Mouse (Mus musculus): ENCODE results near the gene Cdc42ep2. TPM values are rescaled to one million over a fixed set of nuclear protein-coding genes. Genes with fewer than 3 reads are reported as not detected.
"Not testable (repeated sequence)": the region's sequence is repeated elsewhere in the genome, so short reads cannot be mapped to it uniquely, and the experiment has no call there.

Cdc42ep2 gene
- polyA plus RNA-seq, 1 experiment, result 16.4 TPM

DNA sequence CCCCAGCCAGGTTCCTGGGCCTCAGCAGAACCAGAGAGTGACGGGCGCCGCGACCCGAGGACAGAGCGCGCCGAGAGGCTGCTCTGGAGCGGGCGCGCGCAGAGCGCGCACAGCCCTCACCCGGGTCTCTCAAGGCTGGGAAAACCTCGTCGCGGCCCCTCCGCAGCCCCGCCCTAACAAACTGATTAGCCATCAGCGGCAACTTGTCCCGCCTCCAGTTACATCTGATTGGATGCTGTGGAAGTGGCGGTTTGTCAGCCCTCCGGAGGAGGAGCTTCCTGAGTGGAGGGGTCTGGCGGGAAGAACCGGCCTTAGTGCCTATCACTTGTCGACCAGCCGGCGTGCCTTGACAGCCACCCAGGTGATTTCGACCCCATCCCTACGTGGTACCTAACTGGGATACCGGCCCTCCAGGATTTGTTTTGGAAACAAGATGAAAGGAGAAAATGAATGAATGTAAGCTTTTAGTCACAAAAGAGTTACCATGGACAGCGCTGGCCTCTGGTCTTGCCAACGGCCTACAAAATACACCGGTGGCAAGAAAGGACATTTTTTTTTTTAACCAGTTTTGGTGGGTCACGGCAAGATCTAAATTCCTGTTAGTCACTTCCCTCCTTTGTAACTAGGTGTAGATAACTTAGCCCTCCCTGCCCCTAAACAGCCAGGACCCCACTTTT is 30.5 kb downstream of the Cdc42ep2 start, which contains the start of gene Tigd3:
Tigd3 (minus strand) TSS at position 148 of the 677 bp plus-strand sequence.
- no peak within 1 kb of the TSS for H3K27ac ChIP-seq (ENCODE audit: insufficient read depth, low read length)
- H3K4me3 ChIP-seq (ENCODE audit: insufficient read depth, low read length), result peak within 1 kb of the TSS; percentile 64
- 0 out of 2 replicates have a peak, but pooled peaks cover 2% of the 10 kb centered on the region for H3K4me1 ChIP-seq (ENCODE audit: control insufficient read depth, insufficient read depth, low read length)
- no peak for TF ChIP-seq CTCF (IDR thresholded peaks at IDR 0.05; ENCODE audit: extremely low read depth, insufficient read depth, low read length)
- peak; percentile 43; the same call in 1 of the 2 replicates for TF ChIP-seq POLR2A (IDR thresholded peaks at IDR 0.05; ENCODE audit: extremely low read depth, insufficient read depth, low read length)

DNA sequence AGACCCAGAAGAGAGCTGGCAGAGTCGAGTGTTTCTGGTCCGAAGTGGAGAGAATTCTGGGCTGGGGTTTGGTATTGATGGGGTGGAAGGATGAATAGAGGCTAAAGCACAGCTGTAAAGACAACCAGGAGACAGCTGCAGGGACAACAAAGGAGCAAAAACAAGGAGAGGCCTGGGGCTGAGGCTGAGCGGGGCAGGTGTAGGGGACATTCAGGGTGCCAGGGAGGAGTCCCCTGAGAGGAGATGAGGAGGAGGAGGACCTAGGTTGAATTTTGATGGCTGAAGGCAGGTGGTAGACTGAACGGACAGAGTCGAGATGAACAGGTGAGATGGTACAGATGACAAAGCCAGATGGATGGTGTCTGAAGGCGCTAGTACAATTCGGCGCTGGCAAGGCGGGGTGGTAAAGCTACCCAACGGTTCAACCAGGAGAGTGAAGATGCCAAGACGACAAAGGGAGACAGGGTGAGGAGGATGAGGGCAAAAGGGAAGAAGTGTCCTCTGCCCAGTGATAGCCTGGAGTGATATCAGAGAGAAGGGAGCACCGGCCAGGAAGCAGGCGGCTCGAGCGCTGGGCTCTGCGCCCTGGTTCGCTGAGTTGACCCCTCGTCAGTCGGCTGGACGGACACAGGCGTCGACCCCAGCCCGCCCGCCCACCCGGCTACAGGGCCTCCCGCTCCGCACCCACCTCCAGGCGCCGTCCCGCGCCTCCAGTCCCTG is 31.2 kb downstream of the Cdc42ep2 start:
- TF ChIP-seq POLR2A (IDR thresholded peaks at IDR 0.05; ENCODE audit: extremely low read depth, insufficient read depth, low read length), result no peak
- no peak for TF ChIP-seq CTCF (IDR thresholded peaks at IDR 0.05; ENCODE audit: extremely low read depth, insufficient read depth, low read length)
- 0 out of 2 replicates have a peak, but pooled peaks cover 2% of the 10 kb centered on the region for H3K4me1 ChIP-seq (ENCODE audit: control insufficient read depth, insufficient read depth, low read length)
- H3K4me3 ChIP-seq (ENCODE audit: insufficient read depth, low read length), result peak overlapping the region; percentile 64
- no peak overlapping the region for H3K27ac ChIP-seq (ENCODE audit: insufficient read depth, low read length)

- H3K4me1 ChIP-seq (ENCODE audit: control insufficient read depth, insufficient read depth, low read length), result 0 out of 2 replicates have a peak, but pooled peaks cover 2% of the 10 kb centered on the region
- H3K4me3 ChIP-seq (ENCODE audit: insufficient read depth, low read length), result no peak overlapping the region; the same call in 1 of the 2 replicates
- no peak overlapping the region for H3K27ac ChIP-seq (ENCODE audit: insufficient read depth, low read length)
- no peak for TF ChIP-seq POLR2A (IDR thresholded peaks at IDR 0.05; ENCODE audit: extremely low read depth, insufficient read depth, low read length)
- TF ChIP-seq CTCF (IDR thresholded peaks at IDR 0.05; ENCODE audit: extremely low read depth, insufficient read depth, low read length), result no peak
These were observed 31.9 kb downstream of the Cdc42ep2 start for GRCm38 (mm10) chr19:5892735-5893134.

DNA sequence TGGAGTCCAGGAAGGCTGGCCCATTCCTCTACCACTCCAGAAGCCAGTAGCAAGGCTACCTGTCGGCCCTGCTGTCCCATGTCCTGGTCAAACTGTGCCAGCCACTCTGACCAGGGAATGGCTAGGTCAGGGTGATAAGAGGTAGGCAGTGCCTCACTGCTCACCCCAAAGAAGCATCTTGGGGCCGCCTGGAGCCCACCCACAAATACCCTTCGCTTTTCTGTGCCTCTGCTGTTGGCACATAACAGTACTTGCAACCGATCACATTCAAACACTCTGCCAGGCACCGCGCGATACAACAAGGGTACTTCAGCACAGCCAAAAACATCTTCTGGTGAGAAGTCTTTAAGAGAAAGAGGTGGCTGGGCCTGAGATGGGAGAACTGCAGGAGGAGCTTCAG is 32.4 kb downstream of the Cdc42ep2 start:
- TF ChIP-seq CTCF (IDR thresholded peaks at IDR 0.05; ENCODE audit: extremely low read depth, insufficient read depth, low read length), result no peak
- no peak for TF ChIP-seq POLR2A (IDR thresholded peaks at IDR 0.05; ENCODE audit: extremely low read depth, insufficient read depth, low read length)
- no peak overlapping the region for H3K4me3 ChIP-seq (ENCODE audit: insufficient read depth, low read length)
- H3K4me1 ChIP-seq (ENCODE audit: control insufficient read depth, insufficient read depth, low read length), result 0 out of 2 replicates have a peak, but pooled peaks cover 2% of the 10 kb centered on the region
- no peak overlapping the region for H3K27ac ChIP-seq (ENCODE audit: insufficient read depth, low read length)

DNA sequence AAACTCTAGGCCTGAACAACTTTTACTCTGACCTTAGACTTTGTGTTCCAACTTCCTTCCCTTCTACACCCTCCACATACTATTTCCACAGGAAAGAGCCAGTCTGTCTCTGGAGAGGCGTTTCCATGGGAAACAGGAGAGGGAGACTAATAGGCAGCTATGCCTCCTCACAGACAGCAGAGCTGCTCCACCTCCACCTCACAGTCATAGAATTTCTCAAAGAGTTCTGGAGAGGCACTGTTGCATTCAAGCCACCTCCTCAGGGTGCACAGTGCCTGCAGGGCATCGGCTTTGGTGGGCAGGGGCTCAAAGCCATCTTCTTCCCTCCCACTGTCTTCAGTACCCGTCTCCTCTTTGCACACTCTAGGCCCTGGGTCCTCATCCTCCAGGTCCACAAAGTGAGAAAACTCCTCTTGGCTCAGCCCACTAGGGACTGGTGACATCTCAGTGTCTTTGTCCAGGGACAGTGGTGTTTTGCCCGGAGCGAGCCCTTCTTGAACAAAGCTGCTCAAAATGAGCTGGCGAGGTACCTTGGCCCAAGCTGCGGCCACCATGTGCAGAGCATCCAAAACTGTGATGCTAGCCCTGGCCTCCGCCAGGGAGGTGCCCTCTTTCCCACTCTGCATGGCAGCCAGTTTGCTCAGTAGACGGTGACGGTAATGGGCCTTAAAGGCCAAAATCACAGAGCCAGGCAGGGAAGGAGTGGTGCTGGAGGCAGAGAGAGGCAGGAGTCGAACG is 32.9 kb downstream of the Cdc42ep2 start:
- TF ChIP-seq CTCF (IDR thresholded peaks at IDR 0.05; ENCODE audit: extremely low read depth, insufficient read depth, low read length) (no peak), POLR2A (IDR thresholded peaks at IDR 0.05; ENCODE audit: extremely low read depth, insufficient read depth, low read length) (no peak)
- no peak overlapping the region for H3K27ac ChIP-seq (ENCODE audit: insufficient read depth, low read length)
- 0 out of 2 replicates have a peak, but pooled peaks cover 2% of the 10 kb centered on the region for H3K4me1 ChIP-seq (ENCODE audit: control insufficient read depth, insufficient read depth, low read length)
- no peak overlapping the region for H3K4me3 ChIP-seq (ENCODE audit: insufficient read depth, low read length)

DNA sequence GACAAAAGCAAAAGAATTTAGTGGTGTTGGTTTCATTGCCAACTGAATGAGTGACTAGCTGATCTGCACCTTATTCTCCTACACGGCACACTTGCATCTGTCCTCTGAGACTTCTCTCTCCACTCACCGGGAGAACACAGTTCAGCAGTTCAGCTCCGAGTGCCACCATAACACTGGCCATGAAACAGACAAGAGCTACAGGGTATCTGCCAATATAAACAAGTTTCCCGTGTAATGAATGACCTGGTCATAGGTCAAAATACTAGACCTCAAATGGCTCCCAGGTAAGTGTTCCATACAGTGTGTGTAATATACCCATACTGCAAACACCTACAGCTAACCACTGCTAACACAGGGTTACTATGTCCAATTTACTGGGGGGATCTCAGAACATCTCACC is 35.4 kb downstream of the Cdc42ep2 start:
- Histone ChIP-seq H3K4me3 (ENCODE audit: insufficient read depth, low read length) (no peak overlapping the region), H3K4me1 (ENCODE audit: control insufficient read depth, insufficient read depth, low read length) (0 out of 2 replicates have a peak, but pooled peaks cover 2% of the 10 kb centered on the region), H3K27ac (ENCODE audit: insufficient read depth, low read length) (no peak overlapping the region)
- TF ChIP-seq CTCF (IDR thresholded peaks at IDR 0.05; ENCODE audit: extremely low read depth, insufficient read depth, low read length), result no peak
- TF ChIP-seq POLR2A (IDR thresholded peaks at IDR 0.05; ENCODE audit: extremely low read depth, insufficient read depth, low read length), result no peak

- no peak overlapping the region for H3K27ac ChIP-seq (ENCODE audit: insufficient read depth, low read length)
- no peaks in the 10 kb centered on the region for H3K4me1 ChIP-seq (ENCODE audit: control insufficient read depth, insufficient read depth, low read length)
- TF ChIP-seq CTCF (IDR thresholded peaks at IDR 0.05; ENCODE audit: extremely low read depth, insufficient read depth, low read length) (no peak), POLR2A (IDR thresholded peaks at IDR 0.05; ENCODE audit: extremely low read depth, insufficient read depth, low read length) (no peak)
- no peak overlapping the region for H3K4me3 ChIP-seq (ENCODE audit: insufficient read depth, low read length)
These were observed 37.3 kb downstream of the Cdc42ep2 start for GRCm38 (mm10) chr19:5887234-5887815.

- H3K4me3 ChIP-seq (ENCODE audit: insufficient read depth, low read length), result no peak overlapping the region
- TF ChIP-seq CTCF (IDR thresholded peaks at IDR 0.05; ENCODE audit: extremely low read depth, insufficient read depth, low read length) (peak; percentile 16; the same call in 1 of the 2 replicates), POLR2A (IDR thresholded peaks at IDR 0.05; ENCODE audit: extremely low read depth, insufficient read depth, low read length) (no peak)
- no peaks in the 10 kb centered on the region for H3K4me1 ChIP-seq (ENCODE audit: control insufficient read depth, insufficient read depth, low read length)
- no peak overlapping the region for H3K27ac ChIP-seq (ENCODE audit: insufficient read depth, low read length)
These were observed 38.8 kb downstream of the Cdc42ep2 start for GRCm38 (mm10) chr19:5885838-5886237.

DNA sequence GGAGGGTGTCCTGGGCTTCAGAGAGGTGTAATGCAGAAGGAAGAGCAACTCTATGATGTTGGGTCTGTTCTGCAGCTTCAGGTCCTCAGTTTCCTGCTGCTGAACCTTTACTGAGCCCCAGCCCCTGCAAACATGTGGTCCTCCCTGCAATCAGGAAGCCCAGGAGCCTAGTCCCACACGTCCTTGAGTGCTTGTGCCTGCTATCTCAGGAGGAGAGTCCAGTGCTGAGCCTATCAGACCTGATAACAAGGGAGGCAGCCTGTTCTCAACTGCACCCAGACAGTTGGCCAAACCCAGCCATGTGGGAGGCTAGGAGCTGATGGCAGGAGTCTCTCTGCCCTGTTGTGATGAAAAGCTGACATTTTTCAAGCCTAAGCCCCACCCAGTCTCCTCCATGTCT is 40.7 kb downstream of the Cdc42ep2 start:
- Histone ChIP-seq H3K4me1 (ENCODE audit: control insufficient read depth, insufficient read depth, low read length) (no peaks in the 10 kb centered on the region), H3K4me3 (ENCODE audit: insufficient read depth, low read length) (no peak overlapping the region), H3K27ac (ENCODE audit: insufficient read depth, low read length) (no peak overlapping the region)
- TF ChIP-seq CTCF (IDR thresholded peaks at IDR 0.05; ENCODE audit: extremely low read depth, insufficient read depth, low read length) (no peak), POLR2A (IDR thresholded peaks at IDR 0.05; ENCODE audit: extremely low read depth, insufficient read depth, low read length) (no peak)

DNA sequence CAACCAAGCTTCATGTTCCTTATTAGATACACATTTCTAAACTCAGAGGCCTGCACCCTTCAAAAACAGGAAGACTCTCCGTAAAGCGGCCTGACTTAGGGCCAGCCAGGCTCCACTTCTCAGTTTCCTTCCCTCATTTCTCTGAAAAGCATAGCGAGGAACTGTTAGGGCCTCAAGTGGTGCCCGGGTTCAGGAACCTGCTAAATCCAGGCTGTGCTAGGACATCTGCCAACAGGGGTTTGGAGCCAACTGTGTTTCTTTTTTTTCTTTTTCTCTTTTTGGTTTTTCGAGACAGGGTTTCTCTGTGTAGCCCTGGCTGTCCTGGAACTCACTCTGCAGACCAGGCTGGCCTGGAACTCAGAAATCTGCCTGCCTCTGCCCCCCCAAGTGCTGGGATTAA is 42.5 kb downstream of the Cdc42ep2 start:
- H3K4me3 ChIP-seq (ENCODE audit: insufficient read depth, low read length); H3K4me1 ChIP-seq (ENCODE audit: control insufficient read depth, insufficient read depth, low read length); H3K27ac ChIP-seq (ENCODE audit: insufficient read depth, low read length): not testable (repeated sequence)

Data from cortical plate, adult 2 months (tissue).